Mouse (Mus musculus) thymus, postnatal 25 days (tissue): ENCODE data around the gene Stox2.

Experiments
- DNase-seq: peaks from one replicate; pipeline ENCODE4 v3.0.0; 2022

The Stox2 gene

GRCm38 (mm10) chr8:47241421-47242078 lies 204.6 kb downstream of the Stox2 start:
- no peak for DNase-seq

DNA sequence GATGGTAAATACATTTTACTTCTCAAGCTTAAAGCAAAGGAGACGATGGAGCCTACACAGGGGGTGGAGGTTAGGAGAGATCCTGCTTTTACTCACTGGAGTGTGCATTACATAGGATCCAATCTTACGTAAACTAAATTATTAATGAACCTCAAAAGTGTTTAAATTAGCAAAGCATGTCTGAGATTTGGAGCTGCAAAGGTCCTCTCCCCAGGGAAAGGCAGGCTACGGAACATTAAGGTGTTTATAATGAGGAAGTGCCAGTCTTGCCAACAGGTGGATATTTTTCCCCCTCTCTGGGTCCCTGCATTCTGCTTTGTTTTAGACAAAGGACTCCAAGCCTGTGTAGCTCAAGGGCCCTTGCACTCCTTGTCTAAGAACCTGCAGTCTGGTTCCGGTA lies 205.3 kb downstream of the Stox2 start:
- DNase-seq: no peak

DNA sequence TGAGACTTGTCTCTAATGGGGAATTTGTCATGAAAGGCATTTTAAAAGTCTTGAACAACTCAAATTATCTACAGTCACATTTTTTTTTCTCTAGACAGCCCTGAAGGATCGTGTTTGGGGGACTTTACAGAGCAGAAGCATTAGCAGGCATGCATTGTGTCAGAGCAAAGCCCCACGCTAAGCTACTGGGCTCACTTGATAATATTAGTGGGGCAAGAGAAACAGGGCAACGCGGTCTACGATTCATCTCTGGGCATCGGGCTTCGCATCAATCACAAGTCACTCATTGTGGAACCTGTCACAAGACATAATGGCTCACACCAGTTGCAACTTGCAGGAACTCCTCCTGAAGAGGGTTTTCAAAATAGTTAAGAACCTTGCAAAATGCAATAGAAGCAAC lies 205.9 kb downstream of the Stox2 start:
- no peak for DNase-seq

GRCm38 (mm10) chr8:47232081-47232480 lies 214.1 kb downstream of the Stox2 start:
- DNase-seq: no peak

DNA sequence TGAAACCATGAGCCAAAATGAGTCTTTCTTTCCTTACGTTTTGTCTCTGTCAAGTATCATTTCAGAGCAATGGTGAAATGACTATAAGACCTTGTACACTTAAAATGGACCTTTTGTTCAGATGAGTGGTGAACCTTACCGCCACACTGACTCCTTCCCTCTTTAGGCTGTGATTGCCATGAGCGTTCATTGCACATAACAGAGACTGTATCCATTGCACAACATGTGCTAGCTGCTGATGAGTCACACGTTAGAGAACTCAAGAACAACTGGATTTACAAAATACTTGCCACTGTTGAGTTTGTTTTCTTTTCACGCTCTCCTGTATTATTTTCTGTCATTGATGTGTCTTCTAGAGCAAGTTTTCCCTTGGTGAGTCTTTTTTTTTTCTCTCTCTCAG lies 216.1 kb downstream of the Stox2 start:
- no peak for DNase-seq

- no peak for DNase-seq
Measured at GRCm38 (mm10) chr8:47221851-47222250, 224.3 kb downstream of the Stox2 start.

DNA sequence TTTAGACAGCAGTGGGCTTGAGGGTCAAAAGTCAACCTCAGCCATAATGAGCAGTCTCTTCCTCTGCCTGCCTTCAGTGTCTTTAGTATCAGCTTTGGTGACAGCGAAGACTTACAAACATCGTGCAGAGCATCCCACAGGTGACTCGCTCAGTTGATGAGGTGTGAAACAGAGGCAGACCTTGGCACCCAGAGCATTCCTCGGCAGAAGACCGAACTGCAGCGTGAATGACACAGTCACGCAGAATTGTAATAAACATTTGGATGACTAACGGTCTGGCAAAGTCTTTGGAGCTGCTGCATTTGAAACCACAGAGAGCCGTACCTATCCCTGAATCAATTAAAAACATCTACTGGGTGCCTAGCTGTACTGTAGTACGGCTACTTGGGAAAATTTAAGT lies 225.0 kb downstream of the Stox2 start:
- DNase-seq: no peak

- DNase-seq: no peak
Measured at GRCm38 (mm10) chr8:47220390-47220789, 225.8 kb downstream of the Stox2 start.

DNA sequence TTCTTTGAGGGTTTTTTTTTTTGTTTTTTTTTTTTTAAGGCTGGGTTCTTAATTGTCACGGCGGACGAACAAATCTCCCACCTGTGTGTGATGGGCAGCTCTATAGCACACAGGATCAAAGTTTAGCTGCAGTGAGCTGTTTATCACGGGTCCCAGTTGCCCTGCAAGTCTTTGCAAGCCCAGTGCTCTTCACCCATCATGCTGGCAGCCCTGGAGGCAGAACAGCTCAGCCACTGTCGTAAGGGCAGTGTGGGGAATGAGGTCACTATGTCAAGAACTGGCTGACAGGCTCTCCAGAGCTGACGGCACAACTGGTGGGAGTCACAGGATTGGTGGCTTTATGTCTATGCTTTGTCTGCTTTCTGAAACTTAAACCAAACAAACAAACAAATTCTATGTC lies 227.6 kb downstream of the Stox2 start:
- DNase-seq: no peak

- DNase-seq: no peak
Measured at GRCm38 (mm10) chr8:47218021-47218420, 228.1 kb downstream of the Stox2 start.

- no peak for DNase-seq
Measured at GRCm38 (mm10) chr8:47212124-47212523, 234.0 kb downstream of the Stox2 start.

DNA sequence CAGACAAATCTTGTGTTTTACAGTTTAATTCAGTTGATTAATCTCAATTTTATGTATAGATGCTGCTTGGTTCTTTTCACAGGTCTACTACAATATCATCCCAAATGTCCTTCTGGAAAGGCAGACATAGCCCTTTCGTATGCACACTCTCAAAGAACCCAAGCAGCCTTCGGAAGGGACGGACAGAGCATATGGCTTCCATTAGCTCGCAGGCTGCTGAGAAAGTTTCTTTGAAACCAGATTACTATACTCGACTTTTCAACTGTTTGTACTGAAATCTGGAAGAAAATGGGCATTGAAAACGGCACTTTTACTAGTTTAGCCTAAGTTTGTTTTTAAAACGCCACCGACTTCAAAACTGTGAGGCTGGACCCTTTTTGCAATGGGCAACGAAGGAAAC lies 234.9 kb downstream of the Stox2 start:
- no peak for DNase-seq

- no peak for DNase-seq
Measured at GRCm38 (mm10) chr8:47208246-47208645, 237.9 kb downstream of the Stox2 start.

DNA sequence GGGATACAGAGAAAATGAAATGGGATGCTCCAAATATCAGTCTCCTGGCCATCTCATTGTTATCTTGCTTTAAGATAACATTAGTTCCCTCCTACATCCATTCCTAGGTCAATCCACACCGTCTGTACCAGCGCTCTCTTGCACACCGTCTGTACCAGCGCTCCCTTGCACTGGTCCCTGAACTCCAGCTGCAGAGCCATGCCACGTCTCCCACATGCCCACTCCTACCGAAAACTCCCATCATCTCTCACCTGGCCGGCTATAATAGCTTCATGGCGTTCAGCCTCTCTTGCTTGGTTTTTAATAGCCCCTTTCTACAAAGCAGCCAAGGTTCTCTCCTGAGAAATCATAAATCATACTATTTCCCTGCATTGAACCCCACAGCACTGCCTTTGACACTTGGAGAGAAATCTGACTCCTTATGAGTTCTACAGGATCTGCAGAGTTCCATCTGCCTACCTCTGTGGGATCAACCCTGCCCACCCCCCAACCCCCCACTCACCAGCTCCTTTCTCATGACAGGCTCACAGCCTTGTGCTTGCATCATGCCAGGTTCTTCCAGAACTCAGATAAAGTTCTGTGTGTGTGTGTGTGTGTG lies 239.4 kb downstream of the Stox2 start:
- DNase-seq: no peak

DNA sequence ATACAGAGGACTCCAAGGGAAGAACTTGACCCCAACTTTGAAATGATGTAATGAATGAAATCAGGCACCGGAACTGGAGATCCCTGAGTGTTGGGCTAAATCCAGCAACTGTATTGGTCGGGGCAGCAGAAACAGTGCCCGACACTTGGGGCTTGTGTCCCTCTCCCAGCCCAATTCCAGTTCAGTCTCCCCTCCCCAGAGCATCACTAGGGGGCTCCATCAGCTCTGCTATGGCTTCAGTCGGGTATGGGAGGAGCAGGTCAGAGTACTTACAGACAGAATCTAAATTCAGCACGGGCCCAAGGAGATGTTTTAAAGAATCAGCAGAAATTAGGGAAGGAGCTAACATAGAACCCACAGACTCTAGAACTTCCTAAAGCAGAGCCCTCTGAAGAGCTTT lies 240.7 kb downstream of the Stox2 start:
- DNase-seq: no peak

DNA sequence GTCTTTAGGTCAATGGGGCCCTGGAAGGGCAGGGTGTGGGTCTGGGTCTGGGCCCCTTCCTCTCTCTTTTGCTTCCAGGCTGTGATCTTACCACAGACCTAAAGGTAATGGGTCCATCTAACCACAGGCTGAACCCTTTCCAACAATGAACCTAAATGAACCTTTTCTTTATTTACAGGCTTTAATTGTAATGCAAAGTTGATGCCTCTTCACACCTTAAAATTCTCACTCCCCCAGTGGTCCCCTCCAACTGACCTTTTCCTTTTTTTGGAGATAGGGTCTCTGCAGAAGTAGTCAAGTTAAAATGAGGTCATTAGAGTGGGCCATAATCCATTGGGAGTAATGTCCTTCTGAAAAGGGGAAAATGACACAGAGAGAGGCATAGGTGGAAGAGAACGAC lies 249.8 kb downstream of the Stox2 start:
- no peak for DNase-seq

DNA sequence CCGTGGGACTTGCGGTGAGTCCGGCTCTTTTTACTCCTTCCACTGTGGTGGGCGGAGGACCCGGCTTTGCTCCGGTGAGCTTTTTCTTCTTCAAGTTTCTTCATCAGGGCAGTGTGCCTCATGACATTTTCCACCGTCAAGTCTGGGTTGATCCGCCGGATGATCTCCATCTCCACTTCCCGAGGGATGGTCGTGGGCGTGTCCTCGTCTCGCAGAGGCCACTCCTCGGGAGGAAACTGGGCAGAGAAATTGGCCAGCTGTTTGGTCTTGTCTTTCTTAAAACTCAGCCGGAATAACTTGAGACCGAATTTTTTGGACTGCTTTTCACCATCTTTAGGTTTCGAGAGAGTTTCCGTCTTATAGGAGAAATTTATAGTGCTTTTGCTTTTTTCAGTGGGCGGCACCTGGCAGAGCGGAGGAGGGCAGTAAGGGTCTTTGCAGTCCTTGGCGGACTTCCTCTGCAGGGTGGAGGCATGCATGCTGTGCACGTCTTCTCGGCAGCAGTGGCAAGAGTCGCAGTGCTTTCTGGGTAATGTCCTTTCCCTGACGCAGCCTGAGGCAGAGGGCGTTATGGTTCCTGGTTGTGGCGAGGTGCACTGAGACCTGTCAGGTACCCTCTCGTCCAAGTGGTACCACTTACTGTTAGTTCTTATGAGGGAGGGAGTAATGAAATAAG lies 252.7 kb downstream of the Stox2 start:
- no peak for DNase-seq

GRCm38 (mm10) chr8:47191444-47192365 lies 254.5 kb downstream of the Stox2 start:
- no peak for DNase-seq

GRCm38 (mm10) chr8:47185396-47185795 lies 260.8 kb downstream of the Stox2 start:
- no peak for DNase-seq

DNA sequence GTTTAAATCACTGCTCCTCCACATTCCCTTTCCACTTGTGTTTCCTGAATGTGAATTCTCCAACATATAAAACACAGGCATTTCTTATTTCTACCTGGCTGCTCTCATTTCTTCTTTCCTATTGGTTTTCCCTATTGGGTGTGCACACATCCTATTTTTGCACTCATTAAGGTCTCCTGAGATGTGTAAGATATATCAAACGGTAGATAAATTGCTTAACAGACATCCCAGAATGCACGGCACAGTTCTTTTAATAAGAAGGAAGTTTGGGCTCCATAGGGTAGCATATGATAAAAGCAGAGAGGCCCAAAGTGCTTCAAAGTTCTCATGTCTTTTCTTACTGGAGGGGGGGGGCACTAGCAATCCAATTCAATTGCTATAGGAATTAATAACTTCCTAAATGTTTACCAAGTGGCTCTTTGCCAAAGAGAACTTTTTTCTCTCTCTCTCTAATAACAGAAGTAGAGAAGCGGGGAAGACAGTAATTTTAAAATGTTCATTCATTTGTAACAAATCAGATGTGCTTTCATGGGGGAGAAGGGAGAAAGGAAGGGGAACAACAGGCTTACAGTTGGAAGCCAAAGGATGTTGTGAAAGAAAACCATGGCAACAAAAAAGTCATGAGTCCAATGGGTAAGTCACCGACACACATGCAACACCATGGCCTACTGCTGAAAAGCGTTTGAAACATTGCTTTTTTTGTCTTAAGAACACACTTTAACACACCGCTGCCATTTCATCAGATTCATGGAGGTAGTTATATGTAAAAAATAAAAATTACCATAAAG lies 263.2 kb downstream of the Stox2 start:
- no peak for DNase-seq

DNA sequence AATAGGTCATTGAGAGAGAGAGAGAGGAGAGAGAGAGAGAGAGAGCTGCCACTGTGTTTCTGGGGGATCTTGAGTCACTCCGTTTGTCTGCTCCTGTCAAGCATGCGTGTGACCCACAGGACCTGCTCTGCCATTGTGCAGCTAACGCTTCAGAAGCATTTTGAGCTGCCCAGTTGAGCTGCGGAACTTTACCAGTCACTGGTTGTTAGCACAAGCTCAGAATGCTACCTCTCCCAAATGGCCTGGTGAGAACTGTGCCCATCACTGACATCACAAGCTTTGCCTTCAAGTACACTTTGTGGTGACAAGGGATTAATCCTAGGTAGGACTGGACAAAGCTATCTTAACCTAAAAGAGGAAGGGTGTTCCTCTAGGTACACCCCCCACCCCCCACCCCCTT lies 263.9 kb downstream of the Stox2 start:
- DNase-seq: no peak

DNA sequence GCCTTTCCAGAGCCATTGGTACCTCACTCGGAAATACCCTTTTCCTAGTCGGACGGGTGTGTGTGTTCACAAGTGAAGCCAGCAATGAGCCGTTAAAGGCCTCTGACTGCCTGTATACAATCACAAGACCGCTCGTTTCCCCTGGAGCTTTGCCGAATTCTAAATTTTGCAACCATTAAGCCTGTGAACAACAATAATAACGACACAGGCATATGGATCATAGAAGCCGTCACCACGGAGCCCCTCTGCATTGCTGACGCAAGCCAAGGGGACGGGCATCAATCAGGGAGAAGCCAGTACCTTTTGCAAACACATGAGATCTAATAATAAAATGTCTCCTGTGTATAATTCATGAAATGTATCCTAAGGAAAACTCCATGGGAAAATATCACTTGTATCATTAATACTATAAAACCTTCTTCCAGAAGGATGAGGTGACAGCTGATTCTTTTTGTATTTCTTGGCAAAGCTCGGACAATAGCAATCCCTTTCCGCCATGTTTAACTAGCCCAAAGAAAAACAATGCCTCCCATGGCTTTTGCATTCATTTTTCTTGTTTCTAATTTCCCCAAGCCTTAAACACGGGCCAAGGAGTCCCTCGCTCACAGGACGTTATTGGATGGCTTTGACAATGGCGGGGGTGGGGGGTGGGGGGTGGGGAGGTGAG lies 265.0 kb downstream of the Stox2 start:
- no peak for DNase-seq
